Mouse (Mus musculus) urinary bladder, adult 2 months (tissue): ENCODE measurements around the gene Epb42. TPM values are rescaled to one million over a fixed set of nuclear protein-coding genes. Genes with fewer than 3 reads are reported as not detected.
"Not testable (repeated sequence)": the region's sequence is repeated elsewhere in the genome, so short reads cannot be mapped to it uniquely, and the experiment has no call there.

ENCODE experiments used
- DNase-seq: peaks from one replicate; pipeline ENCODE4 v3.0.0; 2022; ENCODE audit warnings: low spot score
- polyA plus RNA-seq: library from polyadenylated mRNA; depleted of rRNA; stranded (reverse); fragments of >200 nt; gene quantifications from 2 replicates; pipeline ENCODE4 v1.2.3, GENCODE M21; 2012; rRNA removed

Gene Epb42
- 0.22 and 0.38 TPM in 2 replicates for polyA plus RNA-seq

- DNase-seq = no peak
Measured at GRCm38 (mm10) chr2:121036733-121037341, at the start of gene Epb42. TSS of gene Epb42 (minus strand) at chr2:121037072.

GRCm38 (mm10) chr2:121085480-121086185 is 48.8 kb upstream of the Epb42 start, which contains the start of gene Tgm5:
TSS of gene Tgm5 (minus strand) at chr2:121085841.
- no peak for DNase-seq

- DNase-seq = no peak
Measured at GRCm38 (mm10) chr2:121082626-121083025, 45.8 kb upstream of the Epb42 start.

GRCm38 (mm10) chr2:121074747-121075146 is 37.9 kb upstream of the Epb42 start:
- DNase-seq = no peak

- no peak for DNase-seq
Measured at GRCm38 (mm10) chr2:121071871-121072270, 35.0 kb upstream of the Epb42 start.

- no peak for DNase-seq
Measured at GRCm38 (mm10) chr2:121069506-121069905, 32.6 kb upstream of the Epb42 start.

GRCm38 (mm10) chr2:121067116-121067515 is 30.2 kb upstream of the Epb42 start:
- no peak for DNase-seq

GRCm38 (mm10) chr2:121061315-121061714 is 24.4 kb upstream of the Epb42 start:
- DNase-seq = no peak

GRCm38 (mm10) chr2:121057997-121058396 is 21.1 kb upstream of the Epb42 start:
- DNase-seq = no peak

- no peak for DNase-seq
Measured at GRCm38 (mm10) chr2:121055915-121056314, 19.0 kb upstream of the Epb42 start.

- DNase-seq = no peak
Measured at GRCm38 (mm10) chr2:121054060-121054459, 17.2 kb upstream of the Epb42 start.

GRCm38 (mm10) chr2:121052176-121052575 is 15.3 kb upstream of the Epb42 start:
- no peak for DNase-seq

GRCm38 (mm10) chr2:121045653-121046052 is 8.8 kb upstream of the Epb42 start:
- no peak for DNase-seq

- DNase-seq = no peak
Measured at GRCm38 (mm10) chr2:121041098-121041497, 4.2 kb upstream of the Epb42 start.

GRCm38 (mm10) chr2:121039382-121039781 is 2.5 kb upstream of the Epb42 start:
- no peak for DNase-seq

- DNase-seq = not testable (repeated sequence)
Measured at GRCm38 (mm10) chr2:121038851-121039250, 2.0 kb upstream of the Epb42 start.

- no peak for DNase-seq
Measured at GRCm38 (mm10) chr2:121022918-121023317, 14.0 kb downstream of the Epb42 start.

- DNase-seq = no peak
Measured at GRCm38 (mm10) chr2:121017151-121017550, 19.7 kb downstream of the Epb42 start.

GRCm38 (mm10) chr2:121016226-121016625 is 20.6 kb downstream of the Epb42 start:
- no peak for DNase-seq

- DNase-seq = no peak
Measured at GRCm38 (mm10) chr2:121015507-121015906, 21.4 kb downstream of the Epb42 start.

GRCm38 (mm10) chr2:121012676-121013075 is 24.2 kb downstream of the Epb42 start:
- DNase-seq = no peak

GRCm38 (mm10) chr2:121009071-121009677 is 27.7 kb downstream of the Epb42 start:
- no peak for DNase-seq

- DNase-seq = no peak
Measured at GRCm38 (mm10) chr2:121008664-121009007, 28.2 kb downstream of the Epb42 start.
